Mouse (Mus musculus): ENCODE measurements at regions not wholly inside any gene's neighbourhood (a gene's known extent, or its start where the extent isn't known, plus 50 kb on each side); places are given as distances from the start of the nearest gene placed in this dataset.
A peak's percentile ranks its signal among the peaks of the same experiment; 100 is the strongest.
"Not testable (repeated sequence)": the region's sequence is repeated elsewhere in the genome, so short reads cannot be mapped to it uniquely, and the experiment has no call there.

DNA sequence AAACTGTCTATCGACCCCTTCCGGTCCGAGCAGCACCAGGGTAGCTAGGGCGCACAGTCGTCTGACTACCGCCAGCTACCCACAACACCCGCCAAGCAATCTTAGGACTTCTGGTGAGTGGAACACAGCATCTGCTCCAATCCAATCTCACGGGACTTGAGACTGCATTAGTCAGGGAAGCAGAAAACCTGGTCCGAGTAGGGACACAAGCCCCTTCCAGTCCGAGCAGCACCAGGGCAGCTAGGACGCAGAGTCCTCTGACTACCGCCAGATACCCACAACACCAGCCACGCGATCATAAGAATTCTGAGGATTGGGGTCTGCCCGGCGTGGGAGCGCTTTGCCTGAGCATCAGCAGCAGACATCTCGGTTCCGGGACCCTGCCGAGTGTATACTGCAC lies 79.6 kb downstream of the Gm10715 start:
- not testable (repeated sequence) for H3K4me1 ChIP-seq (ENCODE audit: control insufficient read depth); H3K27me3 ChIP-seq (ENCODE audit: control insufficient read depth); H3K36me3 ChIP-seq (ENCODE audit: control insufficient read depth); H3K4me3 ChIP-seq (replicated peaks)
- H3K9me3 ChIP-seq (ENCODE audit: control insufficient read depth, low read length), result peaks cover 12% of the 10 kb centered on the region

DNA sequence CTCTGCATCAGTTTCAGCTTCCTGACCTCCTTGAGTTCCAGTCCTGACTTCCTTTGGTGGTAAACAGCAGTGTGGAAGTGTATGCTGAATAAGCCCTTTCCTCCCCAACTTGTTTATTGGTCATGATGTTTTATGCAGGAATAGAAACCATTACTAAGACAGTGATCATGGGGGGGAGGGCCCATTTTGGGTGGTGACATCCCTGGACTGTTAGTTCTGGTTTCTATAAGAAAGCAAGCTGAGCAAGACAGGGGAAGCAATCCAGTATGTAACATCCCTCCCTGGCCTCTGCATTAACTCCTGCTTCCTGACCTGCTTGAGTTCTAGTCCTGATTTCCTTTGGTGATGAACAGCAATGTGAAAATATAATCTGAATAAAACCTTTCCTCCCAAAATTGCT lies 124.5 kb downstream of the Gm10715 start:
- TF ChIP-seq TAL1 (IDR thresholded peaks at IDR 0.05; ENCODE audit: low read length) (no peak), GATA1 (IDR thresholded peaks at IDR 0.05; ENCODE audit: low read length) (no peak)
- no peak overlapping the region for H3K4me3 ChIP-seq (replicated peaks)
- H3K27me3 ChIP-seq (ENCODE audit: control insufficient read depth), result no peaks in the 10 kb centered on the region
- H3K36me3 ChIP-seq (ENCODE audit: control insufficient read depth), result no peaks in the 10 kb centered on the region
- peaks cover 22% of the 10 kb centered on the region for H3K9me3 ChIP-seq (ENCODE audit: control insufficient read depth, low read length)
- H3K4me1 ChIP-seq (ENCODE audit: control insufficient read depth), result no peaks in the 10 kb centered on the region

DNA sequence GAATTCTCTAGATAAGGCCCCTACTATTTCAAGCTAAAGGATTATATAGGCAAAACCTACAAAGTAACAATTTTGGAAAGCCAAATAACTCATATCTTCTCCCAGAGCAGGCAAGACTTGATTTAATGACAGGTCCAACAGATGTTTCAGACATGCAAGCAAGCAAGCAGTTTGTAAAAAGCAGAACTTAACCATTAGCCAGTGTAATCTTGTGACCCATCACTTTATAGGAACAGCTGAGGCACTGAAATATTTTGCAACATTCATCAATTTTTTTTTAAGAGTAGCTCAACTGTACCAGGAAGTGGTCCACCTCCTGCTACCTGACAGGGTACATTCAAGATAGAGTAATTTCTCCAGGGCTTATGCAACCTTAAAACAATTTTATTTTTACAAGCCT lies 147.7 kb downstream of the Gm10715 start:
- H3K4me1 ChIP-seq (ENCODE audit: control insufficient read depth), result no peaks in the 10 kb centered on the region
- H3K36me3 ChIP-seq (ENCODE audit: control insufficient read depth), result no peaks in the 10 kb centered on the region
- TF ChIP-seq TAL1 (IDR thresholded peaks at IDR 0.05; ENCODE audit: low read length), result no peak
- no peak for TF ChIP-seq GATA1 (IDR thresholded peaks at IDR 0.05; ENCODE audit: low read length)
- no peak overlapping the region for H3K4me3 ChIP-seq (replicated peaks)
- H3K9me3 ChIP-seq (ENCODE audit: control insufficient read depth, low read length), result peaks cover 3% of the 10 kb centered on the region; the same call in 1 of the 2 replicates
- H3K27me3 ChIP-seq (ENCODE audit: control insufficient read depth), result no peaks in the 10 kb centered on the region

DNA sequence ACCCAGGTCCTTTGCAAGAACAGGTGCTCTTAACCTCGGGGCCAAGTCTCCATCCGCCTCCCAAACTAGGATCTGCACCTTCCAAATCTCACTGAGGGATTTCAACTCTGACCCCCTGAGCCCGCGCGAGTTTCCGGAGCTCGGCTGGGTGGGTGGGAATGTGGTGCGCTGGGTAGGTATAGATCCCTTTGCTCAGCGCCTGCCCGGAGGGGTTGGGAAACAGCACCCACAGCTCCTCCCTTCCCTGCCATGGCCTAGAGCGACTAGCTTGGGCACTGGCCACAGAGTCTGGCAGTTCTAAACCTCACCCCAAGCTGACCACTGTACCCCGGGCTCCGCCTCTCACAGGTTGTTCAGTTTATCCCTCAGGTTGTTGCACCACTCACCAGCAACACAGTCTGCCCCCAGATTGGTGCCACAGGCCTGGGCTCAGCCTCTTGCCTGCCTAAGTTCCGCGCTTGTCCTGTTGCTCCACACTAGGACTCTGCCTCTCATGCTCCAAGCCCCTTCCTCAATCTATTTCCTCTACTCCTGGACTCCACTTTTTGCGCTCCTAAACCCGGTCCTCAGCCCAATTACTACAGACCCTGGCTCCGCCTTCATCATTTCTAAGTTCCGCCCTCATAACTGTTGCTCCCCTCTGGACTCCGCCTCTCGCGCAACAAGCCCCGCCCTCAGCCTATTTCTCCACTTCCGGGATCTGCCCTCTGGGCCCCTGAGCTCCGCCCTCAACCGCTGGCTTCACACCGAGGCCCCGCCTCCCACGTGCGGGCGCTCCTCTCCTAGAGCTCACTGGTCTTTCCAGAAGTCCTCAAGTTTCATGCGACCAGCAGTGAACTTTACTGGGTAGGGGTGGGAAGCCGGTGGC lies 135.6 kb upstream of the Alkbh8 start:
- Histone ChIP-seq H3K4me1 (ENCODE audit: control insufficient read depth) (peaks cover 15% of the 10 kb centered on the region), H3K4me3 (replicated peaks) (peak overlapping the region; percentile 60), H3K36me3 (ENCODE audit: control insufficient read depth) (no peaks in the 10 kb centered on the region), H3K9me3 (ENCODE audit: control insufficient read depth, low read length) (peaks cover 6% of the 10 kb centered on the region), H3K27me3 (ENCODE audit: control insufficient read depth) (peaks cover 2% of the 10 kb centered on the region)
- TF ChIP-seq TAL1 (IDR thresholded peaks at IDR 0.05; ENCODE audit: low read length) (no peak), GATA1 (IDR thresholded peaks at IDR 0.05; ENCODE audit: low read length) (no peak)

DNA sequence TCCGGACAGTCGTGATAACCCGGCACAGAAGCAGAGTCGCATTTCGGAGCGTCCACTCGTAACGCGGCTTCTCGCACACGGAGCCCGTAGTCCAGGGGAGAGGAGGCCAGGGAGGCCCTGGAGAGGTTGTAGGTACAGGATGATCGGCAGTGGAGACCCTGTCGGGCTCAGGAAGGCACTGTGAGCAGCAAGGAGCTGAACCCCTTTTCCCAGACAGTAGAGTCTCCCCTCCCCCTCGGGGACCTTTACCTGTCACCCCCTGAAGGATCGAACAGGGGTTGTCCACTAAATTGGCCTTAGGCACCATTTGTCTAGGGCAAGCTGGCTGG lies 135.0 kb upstream of the Alkbh8 start:
- H3K27me3 ChIP-seq (ENCODE audit: control insufficient read depth); H3K9me3 ChIP-seq (ENCODE audit: control insufficient read depth, low read length); H3K36me3 ChIP-seq (ENCODE audit: control insufficient read depth): not testable (repeated sequence)
- Histone ChIP-seq H3K4me1 (ENCODE audit: control insufficient read depth) (peaks cover 15% of the 10 kb centered on the region), H3K4me3 (replicated peaks) (peak overlapping the region; percentile 60)

DNA sequence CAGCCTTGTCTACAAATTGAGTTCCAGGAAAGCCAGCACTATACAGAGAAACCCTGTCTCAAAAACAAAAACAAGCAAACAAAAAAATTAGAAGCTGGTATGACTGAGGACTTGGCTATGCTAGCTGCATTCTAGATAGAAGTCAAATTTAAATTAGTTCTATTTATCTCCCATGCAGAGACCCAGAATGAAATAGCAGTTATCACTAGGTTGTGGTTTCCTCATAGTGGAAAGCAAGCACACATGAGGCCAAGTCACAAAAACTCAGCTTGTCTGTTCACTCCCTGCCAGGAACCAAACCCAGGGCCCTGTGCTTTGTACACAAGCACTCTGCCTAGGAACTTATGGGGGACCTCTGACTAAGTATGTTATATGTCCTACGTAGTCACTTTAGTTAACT lies 126.8 kb upstream of the Alkbh8 start:
- not testable (repeated sequence) for H3K36me3 ChIP-seq (ENCODE audit: control insufficient read depth); H3K9me3 ChIP-seq (ENCODE audit: control insufficient read depth, low read length); H3K4me3 ChIP-seq (replicated peaks); H3K4me1 ChIP-seq (ENCODE audit: control insufficient read depth); H3K27me3 ChIP-seq (ENCODE audit: control insufficient read depth)

DNA sequence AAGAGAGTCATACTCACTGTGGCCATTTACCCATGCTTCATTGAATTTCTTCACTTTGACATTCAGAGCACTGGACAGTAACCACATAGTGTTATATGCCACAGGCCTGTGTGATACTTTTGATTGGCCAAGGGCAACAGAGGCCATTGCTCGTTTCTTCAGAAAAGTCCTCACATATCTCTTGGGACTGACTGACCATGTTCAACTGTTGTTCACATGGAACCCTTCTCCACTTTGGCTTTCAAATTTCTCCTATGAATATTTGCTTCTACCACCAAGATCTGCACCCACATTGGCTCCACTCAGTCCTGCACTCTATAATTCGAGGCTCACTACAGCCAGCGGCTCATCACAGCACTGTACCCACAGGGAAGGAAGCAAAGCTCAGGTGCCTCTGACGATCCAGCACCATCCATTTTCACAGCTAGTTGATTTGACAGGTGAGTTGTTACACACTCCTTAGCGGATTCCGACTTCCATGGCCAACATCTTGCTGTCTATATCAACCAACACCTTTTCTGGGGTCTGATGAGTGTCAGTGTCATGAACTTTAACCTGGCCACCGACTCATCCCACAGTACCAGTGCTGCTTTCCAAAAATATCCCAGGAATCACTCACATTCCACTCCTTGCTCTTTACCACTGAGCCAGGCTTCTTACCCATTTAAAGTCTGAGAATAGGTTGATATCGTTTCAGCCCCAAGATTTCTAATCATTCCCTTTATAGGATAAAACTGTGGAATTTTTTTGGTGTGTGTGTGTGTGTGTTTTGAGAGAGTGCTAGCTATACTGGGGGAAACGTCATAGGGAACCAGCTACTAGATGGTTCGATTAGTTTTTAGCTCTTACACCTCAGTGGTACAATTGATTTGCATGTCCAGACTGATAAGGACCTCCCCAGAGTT lies 76.3 kb upstream of the Alkbh8 start:
- Histone ChIP-seq H3K36me3 (ENCODE audit: control insufficient read depth) (no peaks in the 10 kb centered on the region), H3K27me3 (ENCODE audit: control insufficient read depth) (no peaks in the 10 kb centered on the region), H3K4me1 (ENCODE audit: control insufficient read depth) (no peaks in the 10 kb centered on the region), H3K9me3 (ENCODE audit: control insufficient read depth, low read length) (peaks cover 2% of the 10 kb centered on the region; the same call in 1 of the 2 replicates), H3K4me3 (replicated peaks) (no peak overlapping the region)
- no peak for TF ChIP-seq TAL1 (IDR thresholded peaks at IDR 0.05; ENCODE audit: low read length)
- no peak for TF ChIP-seq GATA1 (IDR thresholded peaks at IDR 0.05; ENCODE audit: low read length)

DNA sequence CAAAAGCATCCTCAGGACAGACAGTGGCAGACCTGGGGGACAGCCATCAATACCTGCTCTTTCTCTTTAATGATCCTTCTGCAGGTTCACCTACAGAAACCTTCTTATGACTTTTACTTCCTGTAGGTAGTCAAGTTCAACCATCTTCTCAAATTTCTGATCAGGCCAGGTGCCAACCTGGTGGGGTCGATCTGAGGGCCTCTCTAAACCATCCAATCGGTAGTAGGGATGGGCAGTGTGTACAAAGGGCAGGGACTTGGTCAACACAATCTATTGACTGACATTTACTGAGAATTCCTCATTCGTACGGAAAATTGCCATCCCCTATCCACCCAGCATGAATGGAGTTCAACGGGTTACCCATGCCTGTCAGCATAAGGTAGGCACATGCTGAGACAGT lies 74.8 kb upstream of the Alkbh8 start:
- TF ChIP-seq TAL1 (IDR thresholded peaks at IDR 0.05; ENCODE audit: low read length) (no peak), GATA1 (IDR thresholded peaks at IDR 0.05; ENCODE audit: low read length) (no peak)
- H3K4me3 ChIP-seq (replicated peaks), result no peak overlapping the region
- H3K36me3 ChIP-seq (ENCODE audit: control insufficient read depth), result no peaks in the 10 kb centered on the region
- H3K4me1 ChIP-seq (ENCODE audit: control insufficient read depth), result no peaks in the 10 kb centered on the region
- H3K27me3 ChIP-seq (ENCODE audit: control insufficient read depth), result no peaks in the 10 kb centered on the region
- peaks cover 2% of the 10 kb centered on the region; the same call in 1 of the 2 replicates for H3K9me3 ChIP-seq (ENCODE audit: control insufficient read depth, low read length)

DNA sequence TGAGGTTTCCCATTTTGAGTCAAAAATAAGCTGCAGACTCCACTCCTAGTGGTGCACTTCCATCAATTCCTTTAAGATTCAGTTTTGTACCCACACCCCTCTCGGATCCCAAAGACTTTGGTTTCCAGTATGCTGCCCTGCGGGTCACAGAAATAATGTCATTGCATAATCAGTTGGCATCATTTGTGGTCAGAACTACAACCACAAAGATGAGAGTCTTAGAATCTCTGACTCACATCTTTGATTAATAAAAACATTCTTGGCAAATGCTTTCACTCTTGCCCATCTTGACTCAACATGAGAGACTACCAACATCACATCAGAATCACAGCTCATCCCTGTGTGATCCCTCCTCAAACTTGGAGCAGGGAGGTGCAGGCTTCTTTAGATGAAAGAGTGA lies 74.1 kb upstream of the Alkbh8 start:
- Histone ChIP-seq H3K27me3 (ENCODE audit: control insufficient read depth) (no peaks in the 10 kb centered on the region), H3K9me3 (ENCODE audit: control insufficient read depth, low read length) (peaks cover 2% of the 10 kb centered on the region; the same call in 1 of the 2 replicates), H3K4me3 (replicated peaks) (no peak overlapping the region), H3K36me3 (ENCODE audit: control insufficient read depth) (no peaks in the 10 kb centered on the region), H3K4me1 (ENCODE audit: control insufficient read depth) (no peaks in the 10 kb centered on the region)
- TF ChIP-seq GATA1 (IDR thresholded peaks at IDR 0.05; ENCODE audit: low read length) (no peak), TAL1 (IDR thresholded peaks at IDR 0.05; ENCODE audit: low read length) (no peak)
